Mouse (Mus musculus): ENCODE measurements around the gene Rtbdn.

Gene Rtbdn

DNA sequence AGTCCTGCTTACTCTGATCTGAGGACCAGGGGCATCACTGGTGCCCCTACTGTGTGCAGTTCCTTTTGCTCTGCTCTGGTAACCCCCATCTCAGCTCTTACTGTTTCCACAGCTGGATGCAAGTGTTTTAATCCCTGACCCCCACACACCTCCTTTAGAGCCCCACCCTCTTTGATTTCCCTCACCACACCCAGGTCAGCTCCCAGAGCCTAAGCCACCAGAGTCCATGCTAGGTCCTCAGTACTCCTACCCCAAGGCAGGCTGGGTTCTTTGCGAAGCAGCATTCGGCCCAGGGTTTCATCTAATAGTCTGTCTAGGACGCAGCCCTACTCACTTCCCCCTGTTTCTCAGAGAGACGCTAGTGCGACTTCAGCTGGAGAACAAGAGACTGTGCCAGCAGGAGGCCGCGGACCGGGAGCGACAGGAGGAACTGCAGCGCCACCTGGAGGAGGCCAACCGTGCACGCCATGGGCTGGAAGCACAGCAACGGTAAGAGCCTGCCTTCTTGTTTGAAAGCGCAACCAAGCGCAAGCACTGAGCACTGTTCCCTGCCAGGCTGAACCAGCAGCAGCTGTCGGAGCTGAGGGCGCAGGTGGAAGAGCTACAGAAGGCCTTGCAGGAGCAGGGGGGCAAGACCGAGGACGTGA, 51.0 kb downstream of the Rtbdn start:
- peak; percentile 85 to 90 for DNase-seq (ENCODE audit: low read depth in 1 of 2, low spot score in 2 of 2)
